Mouse (Mus musculus) hindbrain, embryonic 11.5 days (tissue): ENCODE results near the gene Rps6ka2. TPM values are rescaled to one million over a fixed set of nuclear protein-coding genes. Genes with fewer than 3 reads are reported as not detected.

Source experiments
- ATAC-seq: fragments of 200-750 bp; cut with Nextera tagmentation; 2 replicates; pipeline ENCODE4 v1.8.0; 2017; ENCODE audit warnings: mild to moderate bottlenecking, moderate TSS enrichment, moderate library complexity; ENCODE audit not compliant: low FRiP score
- DNase-seq: peaks from one replicate; pipeline ENCODE4 v3.0.0-alpha.2; 2015; ENCODE audit warnings: low spot score
- H3K27ac ChIP-seq: fragments of 300-500 bp; sonication (generic); 2 replicates; pipeline ENCODE4 v1.5.1; 2014; ENCODE audit warnings: mild to moderate bottlenecking, low read depth, low read length
- H3K27me3 ChIP-seq: fragments of 300-500 bp; sonication (generic); 2 replicates; pipeline ENCODE4 v1.6.1; 2014; ENCODE audit warnings: mild to moderate bottlenecking, low read length, moderate library complexity, mixed read lengths; ENCODE audit not compliant: control insufficient read depth, insufficient read depth
- H3K36me3 ChIP-seq: fragments of 300-500 bp; sonication (generic); 2 replicates; pipeline ENCODE4 v1.6.1; 2014; ENCODE audit warnings: mild to moderate bottlenecking, low read length, moderate library complexity, mixed read lengths; ENCODE audit not compliant: control insufficient read depth, insufficient read depth
- H3K4me1 ChIP-seq: fragments of 300-500 bp; sonication (generic); replicated peaks from 2 replicates; pipeline ENCODE4 v1.6.1; 2014; ENCODE audit warnings: low read length, mixed read lengths; ENCODE audit not compliant: control insufficient read depth, insufficient read depth
- H3K4me2 ChIP-seq: fragments of 300-500 bp; sonication (generic); replicated peaks from 2 replicates; pipeline ENCODE4 v1.6.1; 2014; ENCODE audit warnings: mild to moderate bottlenecking, low read depth, low read length
- H3K4me3 ChIP-seq: fragments of 300-500 bp; sonication (generic); 2 replicates; pipeline ENCODE4 v1.5.1; 2014; ENCODE audit warnings: low read depth, low read length
- H3K9ac ChIP-seq: fragments of 300-500 bp; sonication (generic); 2 replicates; pipeline ENCODE4 v1.6.1; 2014; ENCODE audit warnings: low read depth, low read length
- H3K9me3 ChIP-seq: fragments of 300-500 bp; sonication (generic); 2 replicates; pipeline ENCODE4 v1.6.1; 2016; ENCODE audit warnings: low read length; ENCODE audit not compliant: control insufficient read depth
- WGBS: fragments of 180-500 bp; shearing (Covaris S2); extraction: QIAGEN DNeasy Blood & Tissue Kit; methylation state at CpG from one replicate; pipeline ENCODE4 v1.1.7; 2014; 5-methylcytosine and 5-hydroxymethylcytosine counted together
- polyA plus RNA-seq: library from polyadenylated mRNA; unstranded; fragments of >200 nt; fragmentation: Nextera tagmentation; extraction: Ambion mirVana; gene quantifications from 2 replicates; pipeline ENCODE4 v1.2.1, GENCODE M21; 2014

Gene Rps6ka2
- polyA plus RNA-seq, 1 experiment from 2014 or later, result 22.5 TPM

- DNase-seq, result no peak
- Histone ChIP-seq H3K36me3 (no peaks in the 10 kb centered on the region), H3K9me3 (no peaks in the 10 kb centered on the region), H3K4me3 (no peak overlapping the region), H3K27me3 (no peaks in the 10 kb centered on the region), H3K4me1 (no peaks in the 10 kb centered on the region), H3K4me2 (no peak overlapping the region), H3K9ac (no peak overlapping the region), H3K27ac (no peak overlapping the region)
- WGBS, result 61% methylated on average over 4 of the region's 4 CpGs
- ATAC-seq, result no peak
Observed at GRCm38 (mm10) chr17:7142367-7142766, 27.5 kb upstream of the Rps6ka2 start.

GRCm38 (mm10) chr17:7143885-7144518 is 25.9 kb upstream of the Rps6ka2 start:
- ATAC-seq (no peak), DNase-seq (no peak)
- Histone ChIP-seq H3K27me3 (no peaks in the 10 kb centered on the region), H3K4me2 (no peak overlapping the region), H3K9me3 (no peaks in the 10 kb centered on the region), H3K36me3 (no peaks in the 10 kb centered on the region), H3K4me3 (no peak overlapping the region), H3K27ac (no peak overlapping the region), H3K4me1 (no peaks in the 10 kb centered on the region), H3K9ac (no peak overlapping the region)
- 85% methylated on average over 7 of the region's 7 CpGs for WGBS

- H3K4me3 ChIP-seq, result no peak overlapping the region
- no peaks in the 10 kb centered on the region for H3K4me1 ChIP-seq
- DNase-seq, result no peak
- H3K27me3 ChIP-seq, result no peaks in the 10 kb centered on the region
- no peak overlapping the region for H3K9ac ChIP-seq
- H3K9me3 ChIP-seq, result no peaks in the 10 kb centered on the region
- no peaks in the 10 kb centered on the region for H3K36me3 ChIP-seq
- 56% methylated on average over 9 of the region's 9 CpGs for WGBS
- H3K27ac ChIP-seq, result no peak overlapping the region
- no peak for ATAC-seq
- no peak overlapping the region for H3K4me2 ChIP-seq
Observed at GRCm38 (mm10) chr17:7145373-7146058, 24.4 kb upstream of the Rps6ka2 start.

- Histone ChIP-seq H3K27me3 (no peaks in the 10 kb centered on the region), H3K36me3 (no peaks in the 10 kb centered on the region), H3K9ac (no peak overlapping the region), H3K27ac (no peak overlapping the region), H3K4me3 (no peak overlapping the region), H3K4me1 (no peaks in the 10 kb centered on the region), H3K9me3 (no peaks in the 10 kb centered on the region), H3K4me2 (no peak overlapping the region)
- WGBS, result 92% methylated on average over 7 of the region's 7 CpGs
- DNase-seq (no peak), ATAC-seq (no peak)
Observed at GRCm38 (mm10) chr17:7146479-7146878, 23.4 kb upstream of the Rps6ka2 start.

- DNase-seq (no peak), ATAC-seq (no peak)
- Histone ChIP-seq H3K4me3 (no peak overlapping the region), H3K36me3 (no peaks in the 10 kb centered on the region), H3K27ac (no peak overlapping the region), H3K4me1 (no peaks in the 10 kb centered on the region), H3K9ac (no peak overlapping the region), H3K4me2 (no peak overlapping the region), H3K9me3 (no peaks in the 10 kb centered on the region), H3K27me3 (no peaks in the 10 kb centered on the region)
- 53% methylated on average over 12 of the region's 12 CpGs for WGBS
Observed at GRCm38 (mm10) chr17:7147920-7148321, 22.0 kb upstream of the Rps6ka2 start.

- Histone ChIP-seq H3K9me3 (no peaks in the 10 kb centered on the region), H3K27ac (no peak overlapping the region), H3K4me2 (no peak overlapping the region), H3K9ac (no peak overlapping the region), H3K4me1 (no peaks in the 10 kb centered on the region), H3K36me3 (no peaks in the 10 kb centered on the region), H3K4me3 (no peak overlapping the region), H3K27me3 (no peaks in the 10 kb centered on the region)
- 94% methylated on average over 11 of the region's 11 CpGs for WGBS
- DNase-seq, result no peak
- ATAC-seq, result no peak
Observed at GRCm38 (mm10) chr17:7149328-7150195, 20.4 kb upstream of the Rps6ka2 start.

GRCm38 (mm10) chr17:7151446-7152100 is 18.3 kb upstream of the Rps6ka2 start:
- Histone ChIP-seq H3K27me3 (no peaks in the 10 kb centered on the region), H3K4me1 (no peaks in the 10 kb centered on the region; the same call in 1 of the 2 replicates), H3K9ac (no peak overlapping the region), H3K4me2 (no peak overlapping the region), H3K4me3 (no peak overlapping the region), H3K27ac (no peak overlapping the region), H3K36me3 (no peaks in the 10 kb centered on the region), H3K9me3 (no peaks in the 10 kb centered on the region)
- WGBS, result 78% methylated on average over 6 of the region's 6 CpGs
- DNase-seq, result no peak
- ATAC-seq, result no peak

GRCm38 (mm10) chr17:7152662-7153061 is 17.3 kb upstream of the Rps6ka2 start:
- Histone ChIP-seq H3K9ac (no peak overlapping the region), H3K9me3 (no peaks in the 10 kb centered on the region), H3K4me3 (no peak overlapping the region), H3K4me2 (no peak overlapping the region), H3K27ac (no peak overlapping the region), H3K36me3 (no peaks in the 10 kb centered on the region), H3K27me3 (no peaks in the 10 kb centered on the region), H3K4me1 (no peaks in the 10 kb centered on the region; the same call in 1 of the 2 replicates)
- ATAC-seq (no peak), DNase-seq (no peak)
- 90% methylated on average over 7 of the region's 7 CpGs for WGBS
